23 mouse cellular contexts compared by ENCODE assay signal in the genomic region with DNA sequence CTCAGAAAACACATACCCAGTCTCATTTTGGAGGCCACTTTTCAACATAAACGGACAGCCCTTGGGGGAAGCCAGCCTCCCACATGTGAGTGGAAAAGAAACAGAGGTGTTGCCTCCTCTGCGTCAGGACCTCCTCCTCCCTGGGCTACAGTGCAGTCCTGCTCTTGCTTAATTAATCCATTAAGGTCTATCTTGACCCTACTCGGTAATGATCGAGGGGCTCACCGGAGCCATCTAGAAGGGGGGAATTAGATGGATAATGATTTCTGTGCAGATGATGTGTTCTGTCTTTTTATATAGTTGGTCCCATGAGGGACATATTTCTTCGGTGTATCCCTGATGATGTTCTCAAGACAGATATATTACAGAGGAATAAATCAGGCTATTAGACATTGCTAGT.
"Had no signal": no experiment of that assay in that cellular context is flagged by ENCODE, and none has a peak within 500 bp of the region (broad histone marks: within the 10 kb centered on the region; RNA-seq: fewer than 3 reads in every experiment).

No protein-coding gene starts in this region.

- DNase-seq: gastrocnemius, postnatal 14 days; gastrocnemius, postnatal 36 days; heart, adult 11 months; heart, adult 2 months; heart, postnatal 14 days; heart, postnatal 36 days; kidney, adult 11 months; kidney, adult 2 months; kidney, adult 9 months; kidney, postnatal 14 days; kidney, postnatal 36 days; left cerebral cortex, postnatal 4 days had no signal

- H3K9ac ChIP-seq: heart, embryonic 13.5 days; heart, embryonic 15.5 days; hindbrain, embryonic 13.5 days; hindbrain, embryonic 15.5 days; kidney, embryonic 15.5 days; limb, embryonic 13.5 days; limb, embryonic 15.5 days had no signal

- H3K27me3 ChIP-seq: heart, embryonic 13.5 days; heart, embryonic 15.5 days; hindbrain, embryonic 13.5 days; hindbrain, embryonic 15.5 days; kidney, embryonic 15.5 days; limb, embryonic 13.5 days; limb, embryonic 15.5 days had no signal

- H3K27ac ChIP-seq: heart, adult 2 months; heart, embryonic 13.5 days; heart, embryonic 15.5 days; hindbrain, embryonic 13.5 days; hindbrain, embryonic 15.5 days; hindbrain, postnatal 0 days; kidney, embryonic 15.5 days; kidney, postnatal 0 days; limb, embryonic 13.5 days; limb, embryonic 15.5 days had no signal

- ATAC-seq: hindbrain, postnatal 0 days; intestine, embryonic 16.5 days had no signal

- H3K4me1 ChIP-seq: heart, embryonic 15.5 days; hindbrain, embryonic 15.5 days; kidney, embryonic 15.5 days; limb, embryonic 13.5 days; limb, embryonic 15.5 days had no signal

- H3K36me3 ChIP-seq: heart, embryonic 13.5 days; heart, embryonic 15.5 days; hindbrain, embryonic 13.5 days; hindbrain, embryonic 15.5 days; kidney, embryonic 15.5 days; limb, embryonic 13.5 days; limb, embryonic 15.5 days had no signal

- H3K4me2 ChIP-seq: heart, embryonic 11.5 days; heart, embryonic 13.5 days; heart, embryonic 15.5 days; hindbrain, embryonic 13.5 days; hindbrain, embryonic 15.5 days; kidney, embryonic 15.5 days; limb, embryonic 13.5 days; limb, embryonic 15.5 days had no signal

- H3K9me3 ChIP-seq: heart, embryonic 13.5 days; heart, embryonic 15.5 days; hindbrain, embryonic 13.5 days; hindbrain, embryonic 15.5 days; kidney, embryonic 15.5 days; limb, embryonic 13.5 days; limb, embryonic 15.5 days had no signal

- H3K4me3 ChIP-seq: heart, adult 2 months; heart, embryonic 13.5 days; heart, embryonic 15.5 days; hindbrain, embryonic 13.5 days; hindbrain, embryonic 15.5 days; kidney, embryonic 15.5 days; limb, embryonic 13.5 days; limb, embryonic 15.5 days had no signal
